Mouse (Mus musculus) kidney, postnatal 25 days (tissue): ENCODE measurements around the gene Cdh6.

ENCODE experiments used
- DNase-seq, 2 experiments: peaks; one replicate each; pipeline ENCODE4 v3.0.0; 2021; ENCODE audit warnings: mixed read lengths in 2 of 2

The Cdh6 gene

GRCm38 (mm10) chr15:13057728-13058127 lies 115.7 kb downstream of the Cdh6 start:
- DNase-seq = no peak

- no peak for DNase-seq
Observed at GRCm38 (mm10) chr15:13057302-13057701, 116.2 kb downstream of the Cdh6 start.

GRCm38 (mm10) chr15:13047910-13048309 lies 125.6 kb downstream of the Cdh6 start:
- no peak for DNase-seq

- no peak for DNase-seq
Observed at GRCm38 (mm10) chr15:13034436-13034835, 139.0 kb downstream of the Cdh6 start.

GRCm38 (mm10) chr15:13030641-13031040 lies 142.8 kb downstream of the Cdh6 start:
- no peak for DNase-seq

GRCm38 (mm10) chr15:13027513-13027912 lies 146.0 kb downstream of the Cdh6 start:
- no peak for DNase-seq

- no peak for DNase-seq
Observed at GRCm38 (mm10) chr15:13016756-13017357, 156.6 kb downstream of the Cdh6 start.

- no peak for DNase-seq
Observed at GRCm38 (mm10) chr15:13008803-13009202, 164.7 kb downstream of the Cdh6 start.

GRCm38 (mm10) chr15:13005934-13006333 lies 167.5 kb downstream of the Cdh6 start:
- no peak for DNase-seq

GRCm38 (mm10) chr15:13001549-13001948 lies 171.9 kb downstream of the Cdh6 start:
- DNase-seq = no peak

- no peak for DNase-seq
Observed at GRCm38 (mm10) chr15:12994563-12995359, 178.7 kb downstream of the Cdh6 start.
